11 mouse cellular contexts compared by ENCODE assay signal in the genomic region with DNA sequence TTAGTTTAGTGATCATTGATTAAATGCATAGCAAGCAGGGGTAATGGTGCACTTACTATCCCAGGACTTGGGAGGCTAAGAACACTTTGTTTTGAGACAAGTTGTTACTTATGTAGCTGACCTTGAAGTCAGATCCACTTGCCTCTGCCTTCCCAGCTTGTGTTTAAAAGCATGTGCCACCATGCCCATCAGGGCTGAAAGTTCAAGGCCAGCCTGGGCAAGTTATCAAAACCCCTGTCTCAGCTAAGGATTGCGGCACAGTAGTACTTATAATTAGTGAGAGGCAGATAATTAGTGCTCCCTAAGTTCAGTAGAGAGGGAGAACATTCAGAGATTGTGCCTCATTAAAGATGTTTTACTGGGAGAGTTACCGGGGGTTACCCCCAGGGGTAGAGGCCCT. TPM values are rescaled to one million over a fixed set of nuclear protein-coding genes. Genes with fewer than 3 reads are reported as not detected.
DNase-seq lines count a peak whose midpoint lies in the region; ATAC-seq lines count a peak whose summit lies in the region.
"Had no signal": no experiment of that assay in that cellular context is flagged by ENCODE, and none has a peak within 500 bp of the region (broad histone marks: within the 10 kb centered on the region; RNA-seq: fewer than 3 reads in every experiment).

No protein-coding gene starts in this region.

- H3K9me3 ChIP-seq in liver, embryonic 13.5 days (replicated peaks) = no peaks in the 10 kb centered on the region
- H3K9me3 ChIP-seq in liver, embryonic 12.5 days (replicated peaks) = no peaks in the 10 kb centered on the region
- H3K9me3 ChIP-seq in forebrain, embryonic 13.5 days (replicated peaks) = no peaks in the 10 kb centered on the region
- H3K9me3 ChIP-seq in limb, embryonic 13.5 days = no peaks in the 10 kb centered on the region

- peaks cover 51% of the 10 kb centered on the region for H3K36me3 ChIP-seq in liver, embryonic 13.5 days
- peaks cover 53% of the 10 kb centered on the region for H3K36me3 ChIP-seq in liver, embryonic 12.5 days
- peaks cover 58% of the 10 kb centered on the region for H3K36me3 ChIP-seq in forebrain, embryonic 13.5 days (ENCODE audit: poor library complexity, severe bottlenecking)
- peaks cover 67% of the 10 kb centered on the region for H3K36me3 ChIP-seq in limb, embryonic 13.5 days

- H3K27me3 ChIP-seq in liver, embryonic 13.5 days = no peaks in the 10 kb centered on the region
- no peaks in the 10 kb centered on the region for H3K27me3 ChIP-seq in liver, embryonic 12.5 days (replicated peaks)
- H3K27me3 ChIP-seq in forebrain, embryonic 13.5 days = no peaks in the 10 kb centered on the region
- H3K27me3 ChIP-seq in limb, embryonic 13.5 days = no peaks in the 10 kb centered on the region

- DNase-seq in adrenal gland, adult (ENCODE audit: inconsistent age in 2 of 2, low spot score in 1 of 2) = peak; percentile 67 to 69
- no peak for DNase-seq in adrenal gland, adult 8-10 months
- DNase-seq in liver, embryonic 13.5 days = no peak
- no peak for DNase-seq in gastrocnemius, postnatal 4 days (ENCODE audit: low spot score in 2 of 2)
- DNase-seq in embryo, embryonic 9.5 days (ENCODE audit: extremely low spot score) = no peak
- DNase-seq: left cerebral cortex, postnatal 4 days had no signal

- H3K27ac ChIP-seq in liver, embryonic 13.5 days = no peak overlapping the region
- H3K27ac ChIP-seq in liver, embryonic 12.5 days = no peak overlapping the region
- no peak overlapping the region for H3K27ac ChIP-seq in forebrain, embryonic 13.5 days
- no peak overlapping the region for H3K27ac ChIP-seq in limb, embryonic 13.5 days
- H3K27ac ChIP-seq: kidney, postnatal 0 days; stomach, postnatal 0 days had no signal

- peaks cover 44% of the 10 kb centered on the region for H3K4me1 ChIP-seq in liver, embryonic 13.5 days (replicated peaks)
- peaks cover 49% of the 10 kb centered on the region for H3K4me1 ChIP-seq in liver, embryonic 12.5 days
- H3K4me1 ChIP-seq in forebrain, embryonic 13.5 days = peaks cover 38% of the 10 kb centered on the region
- H3K4me1 ChIP-seq in limb, embryonic 13.5 days = peaks cover 34% of the 10 kb centered on the region

- H3K4me2 ChIP-seq in liver, embryonic 13.5 days = peak overlapping the region; percentile 89
- H3K4me2 ChIP-seq in liver, embryonic 12.5 days = no peak overlapping the region
- H3K4me2 ChIP-seq in forebrain, embryonic 13.5 days = peak overlapping the region; percentile 90
- H3K4me2 ChIP-seq in limb, embryonic 13.5 days (replicated peaks) = peak overlapping the region; percentile 79

- H3K4me3 ChIP-seq in liver, embryonic 13.5 days (replicated peaks) = no peak overlapping the region
- H3K4me3 ChIP-seq in liver, embryonic 12.5 days = no peak overlapping the region
- H3K4me3 ChIP-seq in forebrain, embryonic 13.5 days = peak overlapping the region; percentile 94
- H3K4me3 ChIP-seq in limb, embryonic 13.5 days = peak overlapping the region; percentile 92

- no peak for ATAC-seq in liver, embryonic 13.5 days (ENCODE audit: low read depth)
- ATAC-seq in liver, embryonic 12.5 days = no peak
- no peak for ATAC-seq in forebrain, embryonic 13.5 days
- ATAC-seq in limb, embryonic 13.5 days (ENCODE audit: low FRiP score, low read depth) = no peak

- WGBS in liver, embryonic 13.5 days (ENCODE audit: insufficient replicate concordance) = 92% methylated on average over 2 of the region's 2 CpGs
- WGBS in liver, embryonic 12.5 days (ENCODE audit: insufficient replicate concordance) = 88% methylated on average over 2 of the region's 2 CpGs
- 73% methylated on average over 2 of the region's 2 CpGs for WGBS in forebrain, embryonic 13.5 days
- WGBS in limb, embryonic 13.5 days = 73% methylated on average over 2 of the region's 2 CpGs

- no peak overlapping the region for H3K9ac ChIP-seq in liver, embryonic 13.5 days
- no peak overlapping the region for H3K9ac ChIP-seq in liver, embryonic 12.5 days
- H3K9ac ChIP-seq in forebrain, embryonic 13.5 days = peak overlapping the region; percentile 97; the same call in 1 of the 2 replicates
- 0 out of 2 replicates have a peak overlapping the region, but pooled peaks have one; percentile 35 for H3K9ac ChIP-seq in limb, embryonic 13.5 days

RNA-seq across cellular contexts. Expression of gene Sept1, which starts 1.8 kb away (rescaled TPM):
- 10 to 100 TPM in 2 of 4 experiments, 1 to 10 TPM in 2; 9.1 to 11.2 (median 10.3) TPM for total RNA-seq in adrenal gland, adult 8-10 months (2022)
- 9.7 and 9.8 TPM in 2 replicates for polyA plus RNA-seq in liver, embryonic 13.5 days (2015; fragmentation: Nextera tagmentation; extraction: Ambion mirVana)
- polyA plus RNA-seq in liver, embryonic 12.5 days (2016; fragmentation: Nextera tagmentation; extraction: Ambion mirVana) = 10.6 and 13.6 TPM in 2 replicates
- polyA plus RNA-seq in forebrain, embryonic 13.5 days (2015; fragmentation: Nextera tagmentation; extraction: Ambion mirVana) = 31.8 and 33.4 TPM in 2 replicates
- 23.5 and 27.9 TPM in 2 replicates for polyA plus RNA-seq in limb, embryonic 13.5 days (2015; fragmentation: Nextera tagmentation; extraction: Ambion mirVana)
- total RNA-seq in gastrocnemius, postnatal 4 days (2021) = 1 to 10 TPM; 7.4 to 7.6 TPM

RNA-seq across cellular contexts. Expression of gene Zfp553, which starts 1.9 kb away (rescaled TPM):
- total RNA-seq in adrenal gland, adult 8-10 months (2022) = 10 to 100 TPM; 11.6 to 19.5 (median 15.0) TPM
- 8.3 and 9.0 TPM in 2 replicates for polyA plus RNA-seq in liver, embryonic 13.5 days (2015; fragmentation: Nextera tagmentation; extraction: Ambion mirVana)
- 13.7 and 14.2 TPM in 2 replicates for polyA plus RNA-seq in liver, embryonic 12.5 days (2016; fragmentation: Nextera tagmentation; extraction: Ambion mirVana)
- polyA plus RNA-seq in forebrain, embryonic 13.5 days (2015; fragmentation: Nextera tagmentation; extraction: Ambion mirVana) = 68.9 and 73.1 TPM in 2 replicates
- 51.8 and 52.1 TPM in 2 replicates for polyA plus RNA-seq in limb, embryonic 13.5 days (2015; fragmentation: Nextera tagmentation; extraction: Ambion mirVana)
- total RNA-seq in gastrocnemius, postnatal 4 days (2021) = 1 to 10 TPM; 9.0 to 9.8 TPM

RNA-seq across cellular contexts. Expression of gene Zfp771, which starts 9.3 kb away (rescaled TPM):
- 10 to 100 TPM; 32.9 to 46.1 (median 39.7) TPM for total RNA-seq in adrenal gland, adult 8-10 months (2022)
- polyA plus RNA-seq in liver, embryonic 13.5 days (2015; fragmentation: Nextera tagmentation; extraction: Ambion mirVana) = 19.0 and 20.6 TPM in 2 replicates
- 30.0 and 31.6 TPM in 2 replicates for polyA plus RNA-seq in liver, embryonic 12.5 days (2016; fragmentation: Nextera tagmentation; extraction: Ambion mirVana)
- 53.9 and 54.2 TPM in 2 replicates for polyA plus RNA-seq in forebrain, embryonic 13.5 days (2015; fragmentation: Nextera tagmentation; extraction: Ambion mirVana)
- polyA plus RNA-seq in limb, embryonic 13.5 days (2015; fragmentation: Nextera tagmentation; extraction: Ambion mirVana) = 75.1 and 82.7 TPM in 2 replicates
- total RNA-seq in gastrocnemius, postnatal 4 days (2021) = 10 to 100 TPM; 23.7 to 29.6 TPM

RNA-seq across cellular contexts. Expression of gene Dctpp1, which starts 25.7 kb away (rescaled TPM):
- 10 to 100 TPM; 28.2 to 36.5 (median 31.6) TPM for total RNA-seq in adrenal gland, adult 8-10 months (2022)
- 134 and 136 TPM in 2 replicates for polyA plus RNA-seq in liver, embryonic 13.5 days (2015; fragmentation: Nextera tagmentation; extraction: Ambion mirVana)
- polyA plus RNA-seq in liver, embryonic 12.5 days (2016; fragmentation: Nextera tagmentation; extraction: Ambion mirVana) = 163 and 167 TPM in 2 replicates
- polyA plus RNA-seq in forebrain, embryonic 13.5 days (2015; fragmentation: Nextera tagmentation; extraction: Ambion mirVana) = 224 and 229 TPM in 2 replicates
- 172 and 176 TPM in 2 replicates for polyA plus RNA-seq in limb, embryonic 13.5 days (2015; fragmentation: Nextera tagmentation; extraction: Ambion mirVana)
- 10 to 100 TPM; 35.6 to 48.5 TPM for total RNA-seq in gastrocnemius, postnatal 4 days (2021)

RNA-seq across cellular contexts. Expression of gene Mylpf, which starts 26.1 kb away (rescaled TPM):
- total RNA-seq in adrenal gland, adult 8-10 months (2022) = 1 to 10 TPM; 2.8 to 6.2 (median 3.7) TPM
- 42.7 and 46.8 TPM in 2 replicates for polyA plus RNA-seq in liver, embryonic 13.5 days (2015; fragmentation: Nextera tagmentation; extraction: Ambion mirVana)
- polyA plus RNA-seq in liver, embryonic 12.5 days (2016; fragmentation: Nextera tagmentation; extraction: Ambion mirVana) = 37.6 and 41.4 TPM in 2 replicates
- 9.0 and 9.8 TPM in 2 replicates for polyA plus RNA-seq in forebrain, embryonic 13.5 days (2015; fragmentation: Nextera tagmentation; extraction: Ambion mirVana)
- polyA plus RNA-seq in limb, embryonic 13.5 days (2015; fragmentation: Nextera tagmentation; extraction: Ambion mirVana) = 350 and 353 TPM in 2 replicates
- over 10,000 TPM; 28,893 to 32,257 TPM for total RNA-seq in gastrocnemius, postnatal 4 days (2021)

Comparison
In these comparisons a context has a peak if more than half of its experiments do, and no peak if none do; other contexts are left out.
1. DNase-seq: peak in adrenal gland, adult (2 of 2); none in adrenal gland, adult 8-10 months (single experiment), liver, embryonic 13.5 days (single experiment), gastrocnemius, postnatal 4 days (0 of 2) and embryo, embryonic 9.5 days (single experiment).
2. H3K4me3 ChIP-seq: peak in forebrain, embryonic 13.5 days (single experiment) and limb, embryonic 13.5 days (single experiment); none in liver, embryonic 13.5 days (single experiment) and liver, embryonic 12.5 days (single experiment).
3. H3K9ac ChIP-seq: peak in forebrain, embryonic 13.5 days (single experiment) and limb, embryonic 13.5 days (single experiment); none in liver, embryonic 13.5 days (single experiment) and liver, embryonic 12.5 days (single experiment).